Mouse (Mus musculus): ENCODE results near the gene Trak2.

DNA sequence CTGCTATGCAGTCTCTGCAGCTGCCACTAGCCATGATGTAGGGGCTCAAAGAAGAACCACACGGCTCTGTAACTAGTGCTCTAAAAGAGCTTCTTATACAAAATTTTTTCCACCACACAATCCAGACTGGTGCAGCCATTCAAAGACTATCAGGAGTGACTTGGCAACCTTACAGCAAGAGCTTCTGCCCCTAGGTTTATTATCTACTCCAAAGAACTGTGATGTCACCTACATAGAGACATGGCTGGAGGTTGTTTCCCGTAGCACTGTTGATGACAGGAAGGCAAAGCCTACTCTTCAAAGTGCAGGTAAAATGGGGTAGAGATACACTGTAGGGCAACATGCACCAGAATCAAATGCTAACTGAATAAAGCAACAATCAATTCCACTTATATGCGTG, 17.5 kb downstream of the Trak2 start:
- no peak for TF ChIP-seq POLR2A (IDR thresholded peaks at IDR 0.05; ENCODE audit: insufficient read depth, low read depth, low read length)
- no peak for TF ChIP-seq CTCF (IDR thresholded peaks at IDR 0.05; ENCODE audit: insufficient read depth, low read depth, low read length)
